Mouse (Mus musculus): ENCODE data around the gene Zswim5. TPM values are rescaled to one million over a fixed set of nuclear protein-coding genes. Genes with fewer than 3 reads are reported as not detected.
A peak's percentile ranks its signal among the peaks of the same experiment; 100 is the strongest.

The Zswim5 gene
- polyA plus RNA-seq, 1 experiment from 2014 or later = 3.3 TPM

DNA sequence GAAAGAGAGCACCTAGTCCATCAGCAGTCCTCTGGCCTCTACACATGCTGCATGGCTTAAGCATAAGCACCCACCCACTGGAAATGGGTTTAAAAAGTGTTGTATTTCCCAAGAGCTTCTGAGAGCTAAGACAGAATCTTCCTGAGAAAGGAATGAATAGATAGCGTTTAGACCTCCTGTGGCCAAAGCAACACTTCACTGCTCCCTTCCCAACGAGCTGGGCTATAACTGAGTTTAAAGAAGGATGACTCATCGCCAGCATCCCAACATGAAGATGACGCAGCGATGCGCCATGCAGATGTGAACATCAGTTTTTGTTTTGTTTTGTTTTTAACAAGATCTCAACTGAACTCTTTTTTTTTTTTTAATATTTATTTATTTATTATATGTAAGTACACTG is 136.4 kb downstream of the Zswim5 start:
- ATAC-seq (replicated peaks; ENCODE audit: insufficient number of reproducible peaks, low FRiP score, low TSS enrichment, low read depth) = no peak
- no peaks in the 10 kb centered on the region for H3K36me3 ChIP-seq (replicated peaks; ENCODE audit: control insufficient read depth, insufficient read depth, low read depth, low read length)
- WGBS = 88% methylated on average over 6 of the region's 6 CpGs
- no peaks in the 10 kb centered on the region for H3K9me3 ChIP-seq (replicated peaks; ENCODE audit: control insufficient read depth, low read length)
- H3K27ac ChIP-seq (replicated peaks; ENCODE audit: low read depth, low read length) = no peak overlapping the region
- H3K4me2 ChIP-seq (ENCODE audit: low read depth, low read length) = no peak overlapping the region
- H3K27me3 ChIP-seq (ENCODE audit: control insufficient read depth, insufficient read depth, low read length) = no peaks in the 10 kb centered on the region
- DNase-seq (ENCODE audit: low spot score) = no peak
- no peaks in the 10 kb centered on the region for H3K4me1 ChIP-seq (ENCODE audit: control insufficient read depth, insufficient read depth, low read length)
- no peak overlapping the region for H3K4me3 ChIP-seq (ENCODE audit: low read depth, low read length)
- H3K9ac ChIP-seq (replicated peaks; ENCODE audit: low read length) = no peak overlapping the region

DNA sequence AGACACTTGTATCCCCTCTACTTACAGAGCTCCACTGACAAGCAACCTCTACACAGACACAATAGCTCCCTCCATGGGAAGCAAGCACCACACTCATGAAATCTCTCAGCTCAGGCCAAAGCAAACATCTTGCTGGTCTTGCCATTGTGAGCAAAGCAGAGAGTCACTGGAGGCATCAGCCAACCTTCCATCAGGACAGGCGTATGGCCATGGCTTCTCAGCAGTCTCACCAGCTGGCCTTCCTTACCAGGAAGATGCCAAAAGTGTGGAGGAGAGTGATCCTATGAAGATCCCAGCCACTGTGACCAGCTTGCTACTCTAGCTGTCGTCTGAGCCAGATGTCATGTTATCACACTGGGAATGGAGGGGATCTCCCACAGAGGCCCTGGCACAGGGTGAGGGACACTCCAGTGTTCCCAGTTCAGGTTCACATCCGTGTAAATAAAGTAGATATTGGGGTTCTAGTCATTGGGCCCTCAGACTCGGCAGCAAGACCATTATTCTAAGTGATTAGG is 137.8 kb downstream of the Zswim5 start:
- ATAC-seq (replicated peaks; ENCODE audit: insufficient number of reproducible peaks, low FRiP score, low TSS enrichment, low read depth) (no peak), DNase-seq (ENCODE audit: low spot score) (no peak)
- no peak overlapping the region for H3K9ac ChIP-seq (replicated peaks; ENCODE audit: low read length)
- H3K27me3 ChIP-seq (ENCODE audit: control insufficient read depth, insufficient read depth, low read length) = no peaks in the 10 kb centered on the region
- no peak overlapping the region for H3K27ac ChIP-seq (replicated peaks; ENCODE audit: low read depth, low read length)
- H3K4me1 ChIP-seq (ENCODE audit: control insufficient read depth, insufficient read depth, low read length) = peaks cover under 1% of the 10 kb centered on the region; the same call in 1 of the 2 replicates
- H3K36me3 ChIP-seq (replicated peaks; ENCODE audit: control insufficient read depth, insufficient read depth, low read depth, low read length) = no peaks in the 10 kb centered on the region
- 63% methylated on average over 4 of the region's 4 CpGs for WGBS
- no peaks in the 10 kb centered on the region for H3K9me3 ChIP-seq (replicated peaks; ENCODE audit: control insufficient read depth, low read length)
- no peak overlapping the region for H3K4me3 ChIP-seq (ENCODE audit: low read depth, low read length)
- no peak overlapping the region for H3K4me2 ChIP-seq (ENCODE audit: low read depth, low read length)

DNA sequence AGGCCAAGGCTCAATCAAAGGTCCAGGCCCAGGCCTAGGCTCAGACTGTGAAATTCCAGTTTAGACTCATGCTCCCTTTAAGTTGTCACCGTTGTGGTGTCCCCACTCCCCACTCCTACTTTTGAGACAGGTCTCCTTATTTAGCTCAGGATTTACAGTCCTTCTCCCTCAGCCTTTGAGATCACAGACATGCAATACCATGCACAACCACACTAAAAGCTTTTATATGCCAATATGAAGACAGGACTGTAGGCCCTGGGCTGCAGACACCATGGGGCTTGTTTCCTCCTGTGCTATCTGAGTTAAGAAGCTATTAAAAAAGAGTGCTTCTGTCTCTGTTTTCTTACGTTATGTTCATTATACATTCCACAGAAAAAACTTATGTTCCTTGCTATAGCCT is 140.6 kb downstream of the Zswim5 start:
- WGBS = 92% methylated on average over 2 of the region's 2 CpGs

DNA sequence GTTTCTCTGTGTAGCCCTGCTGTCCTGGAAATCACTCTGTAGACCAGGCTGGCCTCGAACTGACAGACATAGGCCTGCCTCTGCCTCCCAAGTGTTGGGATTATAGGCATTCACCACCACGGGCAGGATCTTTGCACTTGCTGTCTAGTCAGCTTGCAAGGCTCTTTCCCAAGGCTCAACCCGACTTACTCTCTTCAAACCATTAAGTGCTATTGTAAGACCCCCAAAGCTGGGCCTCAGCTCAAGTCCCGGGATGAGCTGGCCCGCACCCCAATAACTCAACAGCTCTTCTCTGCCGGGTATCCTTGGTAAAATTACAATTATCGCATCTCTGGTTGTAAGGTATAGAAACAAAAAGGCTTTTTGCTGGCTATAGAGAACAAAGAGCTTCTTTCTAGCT is 141.2 kb downstream of the Zswim5 start:
- ATAC-seq (replicated peaks; ENCODE audit: insufficient number of reproducible peaks, low FRiP score, low TSS enrichment, low read depth) (no peak), DNase-seq (ENCODE audit: low spot score) (no peak)
- no peaks in the 10 kb centered on the region for H3K27me3 ChIP-seq (ENCODE audit: control insufficient read depth, insufficient read depth, low read length)
- no peak overlapping the region for H3K4me2 ChIP-seq (ENCODE audit: low read depth, low read length)
- no peak overlapping the region for H3K9ac ChIP-seq (replicated peaks; ENCODE audit: low read length)
- no peaks in the 10 kb centered on the region; the same call in 1 of the 2 replicates for H3K36me3 ChIP-seq (replicated peaks; ENCODE audit: control insufficient read depth, insufficient read depth, low read depth, low read length)
- no peak overlapping the region for H3K4me3 ChIP-seq (ENCODE audit: low read depth, low read length)
- peaks cover 4% of the 10 kb centered on the region for H3K4me1 ChIP-seq (ENCODE audit: control insufficient read depth, insufficient read depth, low read length)
- H3K9me3 ChIP-seq (replicated peaks; ENCODE audit: control insufficient read depth, low read length) = no peaks in the 10 kb centered on the region
- no peak overlapping the region for H3K27ac ChIP-seq (replicated peaks; ENCODE audit: low read depth, low read length)
- 87% methylated on average over 7 of the region's 7 CpGs for WGBS

More for the DNA sequence above, 140.6 kb downstream of the Zswim5 start:
- H3K27ac ChIP-seq (replicated peaks; ENCODE audit: low read depth, low read length) = no peak overlapping the region
- H3K27me3 ChIP-seq (ENCODE audit: control insufficient read depth, insufficient read depth, low read length) = no peaks in the 10 kb centered on the region
- H3K4me3 ChIP-seq (ENCODE audit: low read depth, low read length) = no peak overlapping the region
- no peak for DNase-seq (ENCODE audit: low spot score)
- H3K36me3 ChIP-seq (replicated peaks; ENCODE audit: control insufficient read depth, insufficient read depth, low read depth, low read length) = no peaks in the 10 kb centered on the region; the same call in 1 of the 2 replicates
- no peaks in the 10 kb centered on the region for H3K9me3 ChIP-seq (replicated peaks; ENCODE audit: control insufficient read depth, low read length)
- no peak for ATAC-seq (replicated peaks; ENCODE audit: insufficient number of reproducible peaks, low FRiP score, low TSS enrichment, low read depth)
- H3K9ac ChIP-seq (replicated peaks; ENCODE audit: low read length) = no peak overlapping the region
- no peak overlapping the region for H3K4me2 ChIP-seq (ENCODE audit: low read depth, low read length)
- peaks cover 4% of the 10 kb centered on the region for H3K4me1 ChIP-seq (ENCODE audit: control insufficient read depth, insufficient read depth, low read length)

DNA sequence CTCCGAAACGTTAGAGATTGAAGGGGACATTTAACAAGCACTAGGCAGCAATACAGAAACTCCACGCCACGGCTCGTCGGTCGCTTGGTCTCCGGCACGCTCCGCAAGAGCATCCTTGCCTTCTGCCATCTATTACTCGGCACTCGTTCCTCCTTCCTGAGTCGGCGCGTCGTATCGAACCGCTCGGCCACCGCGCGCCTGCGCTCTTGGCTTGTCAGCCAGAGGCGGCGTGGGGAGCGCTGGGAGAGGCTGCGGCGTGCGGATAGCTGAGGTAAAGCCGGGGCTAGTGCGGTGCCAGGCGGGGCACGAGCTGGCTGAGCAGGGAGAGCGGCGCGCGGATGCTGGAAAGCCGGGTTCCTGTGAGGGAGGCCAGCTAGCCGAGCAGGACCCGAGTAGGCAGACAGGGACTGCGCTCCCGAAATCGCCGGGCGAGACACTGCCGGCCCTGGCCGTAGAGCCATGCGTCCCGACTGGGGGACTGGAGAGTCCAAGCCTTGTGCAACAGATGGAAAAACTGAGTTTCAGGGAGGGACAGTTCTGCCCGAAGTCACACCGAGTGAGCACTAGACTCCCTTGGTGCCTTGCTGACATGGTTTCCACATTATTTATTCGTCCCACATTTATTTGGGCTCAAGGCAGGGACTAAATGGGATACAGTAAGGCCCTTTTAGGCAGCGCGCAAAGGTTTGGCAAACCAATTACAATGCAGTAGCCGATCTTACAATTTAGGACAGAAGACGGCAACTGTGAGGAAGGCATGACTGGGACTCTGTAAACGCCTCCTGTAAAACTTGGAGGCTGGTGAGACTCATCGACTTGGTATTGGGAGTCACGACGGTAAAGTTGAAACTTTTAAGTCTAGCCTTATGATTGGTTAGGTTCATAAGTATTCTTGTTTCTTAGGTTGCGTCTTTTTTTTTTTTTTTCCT is 142.3 kb downstream of the Zswim5 start, which contains the start of gene Eif2b3:
Gene Eif2b3 (plus strand): TSS at position 197 of the 929 bp plus-strand sequence.
- no peaks in the 10 kb centered on the region for H3K9me3 ChIP-seq (replicated peaks; ENCODE audit: control insufficient read depth, low read length)
- no peaks in the 10 kb centered on the region; the same call in 1 of the 2 replicates for H3K36me3 ChIP-seq (replicated peaks; ENCODE audit: control insufficient read depth, insufficient read depth, low read depth, low read length)
- ATAC-seq (replicated peaks; ENCODE audit: insufficient number of reproducible peaks, low FRiP score, low TSS enrichment, low read depth) = peak; percentile 91
- WGBS = under 1% methylated on average over 61 of the region's 61 CpGs
- peak within 1 kb of the TSS; percentile 85 for H3K4me3 ChIP-seq (ENCODE audit: low read depth, low read length)
- peak within 1 kb of the TSS; percentile 88 for H3K9ac ChIP-seq (replicated peaks; ENCODE audit: low read length)
- H3K4me1 ChIP-seq (ENCODE audit: control insufficient read depth, insufficient read depth, low read length) = peaks cover 4% of the 10 kb centered on the region
- 0 out of 2 replicates have a peak within 1 kb of the TSS, but pooled peaks have one; percentile 28 for H3K27ac ChIP-seq (replicated peaks; ENCODE audit: low read depth, low read length)
- H3K4me2 ChIP-seq (ENCODE audit: low read depth, low read length) = peak within 1 kb of the TSS; percentile 62
- no peaks in the 10 kb centered on the region for H3K27me3 ChIP-seq (ENCODE audit: control insufficient read depth, insufficient read depth, low read length)
- peak; percentile 96 for DNase-seq (ENCODE audit: low spot score)

DNA sequence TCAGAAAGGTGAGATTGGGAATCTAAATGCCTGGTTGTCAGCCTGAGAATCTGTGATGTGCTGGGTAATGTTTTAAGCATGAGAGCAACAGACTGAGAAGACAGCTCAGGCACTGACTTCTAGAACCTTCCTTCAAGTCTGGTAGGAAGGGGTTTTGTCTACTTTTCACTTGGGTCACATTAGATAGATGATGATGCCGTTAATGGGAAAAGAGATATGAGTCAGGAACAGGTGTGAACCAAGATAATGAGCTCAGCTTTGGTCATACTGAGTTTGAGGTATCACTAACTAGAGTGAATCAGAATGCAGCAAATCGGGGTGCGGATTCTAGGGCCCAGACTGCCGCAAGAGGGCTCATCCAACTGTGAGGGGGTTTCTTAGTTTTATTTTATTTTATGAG is 146.3 kb downstream of the Zswim5 start:
- Histone ChIP-seq H3K27ac (replicated peaks; ENCODE audit: low read depth, low read length) (no peak overlapping the region), H3K4me1 (ENCODE audit: control insufficient read depth, insufficient read depth, low read length) (peaks cover 4% of the 10 kb centered on the region), H3K4me3 (ENCODE audit: low read depth, low read length) (no peak overlapping the region), H3K27me3 (ENCODE audit: control insufficient read depth, insufficient read depth, low read length) (no peaks in the 10 kb centered on the region), H3K4me2 (ENCODE audit: low read depth, low read length) (no peak overlapping the region), H3K36me3 (replicated peaks; ENCODE audit: control insufficient read depth, insufficient read depth, low read depth, low read length) (no peaks in the 10 kb centered on the region; the same call in 1 of the 2 replicates), H3K9me3 (replicated peaks; ENCODE audit: control insufficient read depth, low read length) (no peaks in the 10 kb centered on the region), H3K9ac (replicated peaks; ENCODE audit: low read length) (no peak overlapping the region)
- DNase-seq (ENCODE audit: low spot score) (no peak), ATAC-seq (replicated peaks; ENCODE audit: insufficient number of reproducible peaks, low FRiP score, low TSS enrichment, low read depth) (no peak)
- 91% methylated on average over 4 of the region's 4 CpGs for WGBS

DNA sequence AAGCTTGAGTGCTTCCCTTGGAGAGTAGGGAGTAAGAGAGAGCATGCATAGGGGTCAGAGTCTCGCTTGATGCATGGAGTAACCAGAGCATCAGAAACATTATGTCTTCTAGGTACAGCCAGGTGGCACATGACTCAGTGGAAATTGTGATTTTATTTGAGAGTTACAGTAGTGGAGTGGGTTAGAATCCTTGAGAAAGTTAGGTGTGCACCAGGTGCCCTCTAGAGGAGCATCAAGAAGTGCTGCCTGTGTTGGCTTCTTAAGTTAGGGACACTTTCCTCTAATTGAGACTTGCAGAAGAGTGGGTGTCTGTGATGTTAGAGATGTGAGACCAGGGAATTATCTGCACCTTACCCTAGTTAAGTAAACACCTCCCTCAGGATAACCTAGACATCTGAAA is 153.9 kb downstream of the Zswim5 start:
- no peak overlapping the region for H3K9ac ChIP-seq (replicated peaks; ENCODE audit: low read length)
- H3K4me3 ChIP-seq (ENCODE audit: low read depth, low read length) = no peak overlapping the region
- ATAC-seq (replicated peaks; ENCODE audit: insufficient number of reproducible peaks, low FRiP score, low TSS enrichment, low read depth) (no peak), DNase-seq (ENCODE audit: low spot score) (no peak)
- 89% methylated on average over 1 of the region's 1 CpGs for WGBS
- no peaks in the 10 kb centered on the region for H3K27me3 ChIP-seq (ENCODE audit: control insufficient read depth, insufficient read depth, low read length)
- no peaks in the 10 kb centered on the region; the same call in 1 of the 2 replicates for H3K36me3 ChIP-seq (replicated peaks; ENCODE audit: control insufficient read depth, insufficient read depth, low read depth, low read length)
- H3K27ac ChIP-seq (replicated peaks; ENCODE audit: low read depth, low read length) = no peak overlapping the region
- no peaks in the 10 kb centered on the region for H3K9me3 ChIP-seq (replicated peaks; ENCODE audit: control insufficient read depth, low read length)
- no peak overlapping the region for H3K4me2 ChIP-seq (ENCODE audit: low read depth, low read length)
- H3K4me1 ChIP-seq (ENCODE audit: control insufficient read depth, insufficient read depth, low read length) = no peaks in the 10 kb centered on the region

All from embryonic facial prominence, embryonic 11.5 days (tissue).